Mouse (Mus musculus): ENCODE measurements around the gene Gm10486.
"Not testable (repeated sequence)": the region's sequence is repeated elsewhere in the genome, so short reads cannot be mapped to it uniquely, and the experiment has no call there.

Gene Gm10486

DNA sequence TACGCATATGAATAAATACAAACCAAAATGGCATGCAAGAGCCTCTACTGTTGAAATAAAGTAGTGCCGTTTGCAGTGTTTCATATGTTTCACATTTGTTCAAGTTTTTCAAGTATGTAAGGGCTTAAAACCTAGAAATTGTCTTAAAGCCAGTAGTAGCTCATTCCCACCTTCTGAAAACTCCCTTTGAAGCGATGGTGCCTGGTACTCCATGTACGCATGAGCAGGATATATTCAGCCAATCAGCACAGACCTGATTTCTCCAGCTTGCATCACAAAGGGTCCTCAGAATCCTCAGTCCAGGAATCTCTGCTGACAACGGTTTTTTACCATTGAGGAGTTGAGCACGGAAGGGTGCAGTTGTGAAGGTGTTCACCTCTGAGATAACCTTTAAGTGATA, at the start of gene Gm10486:
Gene Gm10486, plus strand, starts transcription at position 301 of the 400 bp plus-strand sequence.
- DNase-seq (ENCODE audit: low spot score in 2 of 2), result not testable (repeated sequence)
